Mouse (Mus musculus) B cell, adult (primary cell): ENCODE results near the gene Dhrs11. TPM values are rescaled to one million over a fixed set of nuclear protein-coding genes. Genes with fewer than 3 reads are reported as not detected.

Source experiments
- total RNA-seq: library from RNA; stranded (reverse); gene quantifications from 4 replicates; pipeline ENCODE4 v1.2.4, GENCODE M21; 2023; ENCODE audit not compliant: inconsistent age

Dhrs11 gene
- total RNA-seq: 17.0 to 20.4 TPM (median 19.3 TPM) in 4 replicates

GRCm38 (mm10) chr11:84828516-84829399, at the start of gene Dhrs11:
Gene Dhrs11, minus strand, starts transcription at chr11:84828994.

DNA sequence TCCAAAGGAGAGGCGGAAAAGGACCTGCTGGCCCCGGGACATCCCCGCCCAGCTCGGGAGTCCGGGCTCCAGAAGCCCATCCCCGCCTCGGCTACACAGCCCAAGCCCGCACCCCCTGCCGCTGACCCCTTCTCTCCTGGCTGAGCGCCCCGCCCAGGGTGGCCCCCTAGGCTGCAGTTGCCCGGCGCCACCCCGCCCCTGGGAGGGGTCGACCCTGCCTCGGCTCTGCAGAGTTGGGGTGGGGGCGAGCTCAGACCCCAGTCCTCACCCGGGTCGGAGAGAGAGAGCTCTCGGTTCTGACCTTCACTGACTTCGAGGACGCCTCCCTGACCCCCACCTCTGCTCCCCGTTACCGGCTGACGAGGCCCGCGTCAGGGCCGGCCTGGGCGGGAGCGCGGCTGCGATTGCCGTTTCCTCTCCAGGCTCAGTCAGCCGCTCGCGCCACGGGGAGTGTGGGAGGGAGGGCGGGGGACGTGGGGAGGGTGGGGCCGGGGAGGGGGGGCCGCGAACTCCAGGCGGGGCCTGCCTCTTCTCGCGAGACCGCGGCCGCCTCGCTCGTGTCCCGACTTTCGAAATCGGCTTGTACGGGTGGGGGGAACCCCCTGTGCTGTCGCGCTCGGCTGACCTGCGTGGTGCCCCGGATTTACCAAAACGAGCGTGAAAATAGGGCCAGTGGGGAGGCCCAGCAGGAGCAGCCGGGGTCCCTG, 41.7 kb upstream of the Dhrs11 start, which contains the start of gene Ggnbp2:
Gene Ggnbp2, minus strand, starts transcription at position 481 of the 707 bp plus-strand sequence.

DNA sequence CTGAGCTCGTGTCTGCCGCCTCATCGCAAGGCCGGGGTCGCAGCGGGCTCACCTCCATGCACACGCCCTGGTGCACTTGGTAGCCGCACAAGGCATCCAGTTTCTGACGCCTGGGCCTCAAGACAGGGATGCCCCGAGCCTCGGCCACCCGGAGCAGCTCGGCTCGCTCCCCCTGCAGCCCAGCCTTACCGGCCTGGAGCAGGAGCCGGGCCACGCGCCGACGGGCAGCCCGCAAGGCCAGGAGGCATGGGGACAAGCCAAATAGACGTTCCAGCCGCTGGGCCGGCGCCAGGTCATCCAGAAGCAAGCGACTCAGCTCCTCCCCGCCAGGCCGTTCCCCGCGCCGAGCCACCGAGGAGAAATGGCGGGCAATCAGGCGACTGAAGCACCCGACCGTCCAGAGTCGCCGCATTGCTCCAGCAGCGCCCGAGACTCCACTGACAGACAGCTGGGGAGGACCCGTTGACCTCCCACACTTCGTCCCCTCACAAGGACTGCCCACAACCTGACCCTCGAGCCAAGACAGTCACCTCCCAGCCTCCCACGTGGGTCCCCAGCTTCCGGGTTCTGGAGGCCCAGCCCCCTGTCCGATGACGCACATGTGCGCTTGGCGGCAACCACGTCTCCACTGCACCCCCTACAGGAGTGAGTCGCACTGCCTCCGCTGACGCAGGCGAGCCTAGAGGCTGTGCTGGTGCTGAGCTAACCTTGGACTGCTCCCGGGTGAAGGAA, 9.7 kb downstream of the Dhrs11 start, which contains the start of gene Mrm1:
Gene Mrm1, minus strand, starts transcription at position 555 of the 732 bp plus-strand sequence.

Other genes starting within 250 kb of the Dhrs11 start
- gene Mrm1, start 9.5 kb downstream of the Dhrs11 start, total RNA-seq: 19.7 to 26.3 TPM (median 22.6 TPM) in 4 replicates
- 145 to 170 TPM (median 156 TPM) in 4 replicates for gene Ggnbp2, start 41.8 kb upstream of the Dhrs11 start, total RNA-seq
- gene Myo19, start 51.2 kb upstream of the Dhrs11 start, total RNA-seq: 10.7 to 17.4 TPM (median 15.5 TPM) in 4 replicates
- gene Pigw, start 51.3 kb upstream of the Dhrs11 start, total RNA-seq: 4.7 to 7.3 TPM (median 6.4 TPM) in 4 replicates
- gene Znhit3, start 87.4 kb upstream of the Dhrs11 start, total RNA-seq: 30.0 to 41.5 TPM (median 37.6 TPM) in 4 replicates
- not detected in 4 replicates for gene Car4, start 128.8 kb upstream of the Dhrs11 start, total RNA-seq